8 mouse cellular contexts compared by ENCODE assay signal in genomic region chr19:25672101-25672950, GRCm38 (mm10). TPM values are rescaled to one million over a fixed set of nuclear protein-coding genes. Genes with fewer than 3 reads are reported as not detected.
DNase-seq lines count a peak whose midpoint lies in the region; ATAC-seq lines count a peak whose summit lies in the region.

Gene Dmrt2 (plus strand): TSS chr19:25672411.

- no peak within 1 kb of the TSS for H3K27ac ChIP-seq in intestine, embryonic 15.5 days
- H3K27ac ChIP-seq in limb, embryonic 13.5 days: no peak within 1 kb of the TSS; the same call in 1 of the 2 replicates
- H3K27ac ChIP-seq in midbrain, embryonic 12.5 days (replicated peaks): no peak within 1 kb of the TSS

- H3K36me3 ChIP-seq in intestine, embryonic 15.5 days: no peaks in the 10 kb centered on the region
- H3K36me3 ChIP-seq in limb, embryonic 13.5 days: no peaks in the 10 kb centered on the region
- no peaks in the 10 kb centered on the region for H3K36me3 ChIP-seq in midbrain, embryonic 12.5 days
- no peaks in the 10 kb centered on the region for H3K36me3 ChIP-seq in splenic B cell, adult 2 months (ENCODE audit: control insufficient read depth, insufficient read depth, low read length, poor library complexity, severe bottlenecking)

- no peak for ATAC-seq in CD4-positive, CD25-positive, alpha-beta regulatory T cell, adult 4 months
- ATAC-seq in granulocyte monocyte progenitor cell, adult 5-6 weeks (replicated peaks; ENCODE audit: poor library complexity, severe bottlenecking): peak; percentile 88
- peak; percentile 98 for ATAC-seq in intestine, embryonic 15.5 days
- ATAC-seq in limb, embryonic 13.5 days (ENCODE audit: low FRiP score, low read depth): peak; percentile 99
- peak; percentile 100 for ATAC-seq in midbrain, embryonic 12.5 days (ENCODE audit: low FRiP score, low read depth)

- H3K9me3 ChIP-seq in intestine, embryonic 15.5 days: no peaks in the 10 kb centered on the region
- no peaks in the 10 kb centered on the region for H3K9me3 ChIP-seq in limb, embryonic 13.5 days
- H3K9me3 ChIP-seq in midbrain, embryonic 12.5 days: no peaks in the 10 kb centered on the region

- H3K4me3 ChIP-seq in intestine, embryonic 15.5 days (replicated peaks): peak within 1 kb of the TSS; percentile 41
- H3K4me3 ChIP-seq in limb, embryonic 13.5 days: peak within 1 kb of the TSS; percentile 54
- peak within 1 kb of the TSS; percentile 47 for H3K4me3 ChIP-seq in midbrain, embryonic 12.5 days

- H3K4me1 ChIP-seq in intestine, embryonic 15.5 days (replicated peaks): peaks cover 17% of the 10 kb centered on the region
- H3K4me1 ChIP-seq in limb, embryonic 13.5 days: peaks cover 25% of the 10 kb centered on the region
- H3K4me1 ChIP-seq in midbrain, embryonic 12.5 days: peaks cover 22% of the 10 kb centered on the region

- peak; percentile 11 for DNase-seq in CD4-positive, CD25-positive, alpha-beta regulatory T cell, adult 2 months (ENCODE audit: low read depth, low spot score)
- peak; percentile 94 for DNase-seq in embryo, embryonic 10.5 days (ENCODE audit: low spot score)
- peak; percentile 20 for DNase-seq in splenic B cell, adult 2 months (ENCODE audit: low read depth, low spot score)

- H3K27me3 ChIP-seq in intestine, embryonic 15.5 days (replicated peaks): peaks cover 87% of the 10 kb centered on the region
- peaks cover 99% of the 10 kb centered on the region for H3K27me3 ChIP-seq in limb, embryonic 13.5 days
- peaks cover 97% of the 10 kb centered on the region for H3K27me3 ChIP-seq in midbrain, embryonic 12.5 days
- peaks cover 2% of the 10 kb centered on the region; the same call in 1 of the 2 replicates for H3K27me3 ChIP-seq in splenic B cell, adult 2 months (ENCODE audit: control insufficient read depth, insufficient read depth, low read length, poor library complexity, severe bottlenecking)

- H3K4me2 ChIP-seq in intestine, embryonic 15.5 days (replicated peaks): peak within 1 kb of the TSS; percentile 86
- peak within 1 kb of the TSS; percentile 80 for H3K4me2 ChIP-seq in limb, embryonic 13.5 days (replicated peaks)
- peak within 1 kb of the TSS; percentile 81 for H3K4me2 ChIP-seq in midbrain, embryonic 12.5 days (replicated peaks)

- no peak within 1 kb of the TSS for H3K9ac ChIP-seq in intestine, embryonic 15.5 days
- peak within 1 kb of the TSS; percentile 73 for H3K9ac ChIP-seq in limb, embryonic 13.5 days
- H3K9ac ChIP-seq in midbrain, embryonic 12.5 days (replicated peaks): 0 out of 2 replicates have a peak within 1 kb of the TSS, but pooled peaks have one; percentile 34

- WGBS in intestine, embryonic 15.5 days: under 1% methylated on average over 44 of the region's 44 CpGs
- under 1% methylated on average over 44 of the region's 44 CpGs for WGBS in limb, embryonic 13.5 days
- WGBS in midbrain, embryonic 12.5 days: under 1% methylated on average over 44 of the region's 44 CpGs

RNA-seq across cellular contexts. Expression of gene Dmrt2, which starts in this region (rescaled TPM):
- polyA plus RNA-seq in CD4-positive, CD25-positive, alpha-beta regulatory T cell, adult 4 months (2017; shearing (Covaris generic)): not detected
- 0.82 TPM in 1 of 2 replicates, not detected in the other for total RNA-seq in granulocyte monocyte progenitor cell, adult 5-6 weeks (2014; fragmentation: Nextera tagmentation)
- total RNA-seq in granulocyte monocyte progenitor cell, adult 5-6 weeks (2017): not detected in 2 replicates
- polyA plus RNA-seq in intestine, embryonic 15.5 days (2015; fragmentation: Nextera tagmentation; extraction: Ambion mirVana): 0.20 and 0.40 TPM in 2 replicates
- 21.9 and 22.6 TPM in 2 replicates for polyA plus RNA-seq in limb, embryonic 13.5 days (2015; fragmentation: Nextera tagmentation; extraction: Ambion mirVana)
- polyA plus RNA-seq in midbrain, embryonic 12.5 days (2016; fragmentation: Nextera tagmentation; extraction: Ambion mirVana): 0.22 and 0.29 TPM in 2 replicates

Comparison
In these comparisons a context has a peak if more than half of its experiments do, and no peak if none do; other contexts are left out.
1. RNA of gene Dmrt2 (polyA plus RNA-seq): 21.9 to 22.6 TPM in limb, embryonic 13.5 days; 0.20 to 0.40 TPM in intestine, embryonic 15.5 days, 0.22 to 0.29 TPM in midbrain, embryonic 12.5 days and not detected in CD4-positive, CD25-positive, alpha-beta regulatory T cell, adult 4 months; every median in the first group is over 10 times any median in the second.
2. Peak in ATAC-seq in granulocyte monocyte progenitor cell, adult 5-6 weeks; RNA of the gene not detected or under 1 TPM.
3. Peak in ATAC-seq, H3K4me3 ChIP-seq and H3K4me2 ChIP-seq in intestine, embryonic 15.5 days; RNA of the gene not detected or under 1 TPM.
4. Peak in ATAC-seq, H3K4me3 ChIP-seq, H3K9ac ChIP-seq and H3K4me2 ChIP-seq in midbrain, embryonic 12.5 days; RNA of the gene not detected or under 1 TPM.
5. DNase-seq: peak in every context shown above with its lines; median percentile 94 in embryo, embryonic 10.5 days; 20 in splenic B cell, adult 2 months; 11 in CD4-positive, CD25-positive, alpha-beta regulatory T cell, adult 2 months.
6. Peak in every context shown above with its lines, with median percentiles within 50 percentile points of each other: H3K4me2 ChIP-seq and H3K4me3 ChIP-seq.